Mouse (Mus musculus) cerebellum, postnatal 25 days (tissue): ENCODE measurements around the gene Atf1.

Source experiments
- DNase-seq, 2 experiments: peaks; one replicate each; pipeline ENCODE4 v3.0.0; 2021; ENCODE audit warnings: mixed read lengths in 2 of 2

Gene Atf1

GRCm38 (mm10) chr15:100216173-100216572 lies 11.4 kb upstream of the Atf1 start:
- DNase-seq = no peak

- no peak for DNase-seq
Observed at GRCm38 (mm10) chr15:100218018-100218417, 9.6 kb upstream of the Atf1 start.

GRCm38 (mm10) chr15:100219396-100219795 lies 8.2 kb upstream of the Atf1 start:
- DNase-seq = no peak

- no peak for DNase-seq
Observed at GRCm38 (mm10) chr15:100220916-100221315, 6.7 kb upstream of the Atf1 start.

GRCm38 (mm10) chr15:100225381-100225780 lies 2.2 kb upstream of the Atf1 start:
- DNase-seq = no peak

- DNase-seq = peak; percentile 71 to 72
Observed at GRCm38 (mm10) chr15:100225891-100226290, 1.7 kb upstream of the Atf1 start.

- DNase-seq = peak; percentile 37 to 41
Observed at GRCm38 (mm10) chr15:100227031-100227662, 472 bp upstream of the Atf1 start.

- DNase-seq = no peak
Observed at GRCm38 (mm10) chr15:100228535-100229336, 1.1 kb downstream of the Atf1 start.

- no peak for DNase-seq
Observed at GRCm38 (mm10) chr15:100230655-100231054, 3.0 kb downstream of the Atf1 start.

GRCm38 (mm10) chr15:100231616-100232525 lies 4.3 kb downstream of the Atf1 start:
- no peak for DNase-seq

- DNase-seq = no peak
Observed at GRCm38 (mm10) chr15:100235208-100235965, 7.8 kb downstream of the Atf1 start.

GRCm38 (mm10) chr15:100236952-100237351 lies 9.3 kb downstream of the Atf1 start:
- DNase-seq = no peak

- DNase-seq = no peak
Observed at GRCm38 (mm10) chr15:100241780-100242179, 14.2 kb downstream of the Atf1 start.

- DNase-seq = no peak
Observed at GRCm38 (mm10) chr15:100245951-100246350, 18.3 kb downstream of the Atf1 start.

- DNase-seq = no peak
Observed at GRCm38 (mm10) chr15:100247296-100247695, 19.7 kb downstream of the Atf1 start.

GRCm38 (mm10) chr15:100248665-100249433 lies 21.2 kb downstream of the Atf1 start:
- DNase-seq = no peak

- DNase-seq = no peak
Observed at GRCm38 (mm10) chr15:100251153-100251780, 23.6 kb downstream of the Atf1 start.

- no peak for DNase-seq
Observed at GRCm38 (mm10) chr15:100256386-100256785, 28.8 kb downstream of the Atf1 start.

GRCm38 (mm10) chr15:100257305-100257704 lies 29.7 kb downstream of the Atf1 start:
- DNase-seq = no peak

- no peak for DNase-seq
Observed at GRCm38 (mm10) chr15:100258646-100259425, 31.2 kb downstream of the Atf1 start.
